Comparison of ENCODE assay signal across 9 mouse cellular contexts in genomic region chr2:79459061-79460045, GRCm38 (mm10). TPM values are rescaled to one million over a fixed set of nuclear protein-coding genes. Genes with fewer than 3 reads are reported as not detected.
DNase-seq lines count a peak whose midpoint lies in the region; ATAC-seq and TF ChIP-seq lines count a peak whose summit lies in the region.
"Had no signal": no experiment of that assay in that cellular context is flagged by ENCODE, and none has a peak within 500 bp of the region (broad histone marks: within the 10 kb centered on the region; RNA-seq: fewer than 3 reads in every experiment).

No protein-coding gene starts in this region.

- peak overlapping the region; percentile 38 for H3K4me2 ChIP-seq in forebrain, embryonic 15.5 days (replicated peaks)
- H3K4me2 ChIP-seq in midbrain, embryonic 15.5 days, result peak overlapping the region; percentile 47
- H3K4me2 ChIP-seq in liver, postnatal 0 days (ENCODE audit: low read depth, low read length), result no peak overlapping the region
- H3K4me2 ChIP-seq: intestine, embryonic 15.5 days; liver, embryonic 15.5 days had no signal

- peak; percentile 7; the same call in 1 of the 2 replicates for TF ChIP-seq CTCF in cerebellum, adult 2 months (IDR thresholded peaks at IDR 0.05; ENCODE audit: borderline replicate concordance, insufficient read depth, low read depth, low read length)
- TF ChIP-seq CTCF in liver, postnatal 0 days (IDR thresholded peaks at IDR 0.05; ENCODE audit: low read depth), result no peak

- H3K4me1 ChIP-seq in cerebellum, adult 2 months (ENCODE audit: control insufficient read depth, insufficient read depth, low read length), result peaks cover 12% of the 10 kb centered on the region
- peaks cover 41% of the 10 kb centered on the region for H3K4me1 ChIP-seq in forebrain, embryonic 15.5 days
- peaks cover 26% of the 10 kb centered on the region for H3K4me1 ChIP-seq in midbrain, embryonic 15.5 days
- peaks cover 5% of the 10 kb centered on the region; the same call in 1 of the 2 replicates for H3K4me1 ChIP-seq in liver, postnatal 0 days (ENCODE audit: insufficient read depth)
- H3K4me1 ChIP-seq: liver, embryonic 15.5 days had no signal

- WGBS in cerebellum, adult 2 months, result 4% methylated on average over 44 of the region's 44 CpGs
- WGBS in forebrain, embryonic 15.5 days, result under 1% methylated on average over 44 of the region's 44 CpGs
- 2% methylated on average over 44 of the region's 44 CpGs for WGBS in midbrain, embryonic 15.5 days
- WGBS in liver, postnatal 0 days (ENCODE audit: insufficient replicate concordance), result 4% methylated on average over 44 of the region's 44 CpGs

- peak overlapping the region; percentile 100 for H3K27ac ChIP-seq in cerebellum, adult 2 months (ENCODE audit: insufficient read depth, low read length)
- peak overlapping the region; percentile 90 for H3K27ac ChIP-seq in forebrain, embryonic 15.5 days (replicated peaks)
- H3K27ac ChIP-seq in midbrain, embryonic 15.5 days, result peak overlapping the region; percentile 67
- no peak overlapping the region for H3K27ac ChIP-seq in liver, postnatal 0 days (ENCODE audit: low read depth)
- H3K27ac ChIP-seq: intestine, embryonic 15.5 days; liver, embryonic 15.5 days had no signal

- TF ChIP-seq EP300 in liver, postnatal 0 days (IDR thresholded peaks at IDR 0.05; ENCODE audit: low read depth), result no peak

- DNase-seq in ZHBTc4 (ENCODE audit: low read depth, low spot score), result peak; percentile 8
- peak; percentile 84 to 85 for DNase-seq in cerebellum, adult 2 months
- DNase-seq in liver, postnatal 0 days, result no peak
- DNase-seq in urinary bladder, postnatal 14 days (ENCODE audit: low spot score), result no peak
- DNase-seq in adrenal gland, adult (ENCODE audit: inconsistent age in 2 of 2, low spot score in 1 of 2), result no peak

- peak; percentile 19; the same call in 1 of the 2 replicates for ATAC-seq in forebrain, embryonic 15.5 days (replicated peaks)
- no peak; the same call in 1 of the 2 replicates for ATAC-seq in midbrain, embryonic 15.5 days (replicated peaks)
- ATAC-seq in liver, postnatal 0 days, result no peak
- ATAC-seq: intestine, embryonic 15.5 days had no signal

- no peaks in the 10 kb centered on the region for H3K9me3 ChIP-seq in forebrain, embryonic 15.5 days
- H3K9me3 ChIP-seq in midbrain, embryonic 15.5 days, result no peaks in the 10 kb centered on the region
- no peaks in the 10 kb centered on the region for H3K9me3 ChIP-seq in liver, postnatal 0 days (ENCODE audit: low read length)
- H3K9me3 ChIP-seq: intestine, embryonic 15.5 days; liver, embryonic 15.5 days had no signal

- TF ChIP-seq POLR2A in cerebellum, adult 2 months (IDR thresholded peaks at IDR 0.05; ENCODE audit: borderline replicate concordance, insufficient read depth, low read length), result peak; percentile 49; the same call in 1 of the 2 replicates

- peak overlapping the region; percentile 17 for H3K9ac ChIP-seq in forebrain, embryonic 15.5 days (replicated peaks)
- peak overlapping the region; percentile 28; the same call in 1 of the 2 replicates for H3K9ac ChIP-seq in midbrain, embryonic 15.5 days
- H3K9ac ChIP-seq in liver, postnatal 0 days (replicated peaks), result no peak overlapping the region
- H3K9ac ChIP-seq: intestine, embryonic 15.5 days; liver, embryonic 15.5 days had no signal

- no peaks in the 10 kb centered on the region for H3K27me3 ChIP-seq in cerebellum, adult 2 months (ENCODE audit: control insufficient read depth, insufficient read depth, low read length)
- peaks cover 28% of the 10 kb centered on the region for H3K27me3 ChIP-seq in forebrain, embryonic 15.5 days
- peaks cover 24% of the 10 kb centered on the region for H3K27me3 ChIP-seq in midbrain, embryonic 15.5 days (replicated peaks)
- peaks cover 63% of the 10 kb centered on the region for H3K27me3 ChIP-seq in liver, postnatal 0 days (ENCODE audit: insufficient read depth, low read length)

- H3K4me3 ChIP-seq in cerebellum, adult 2 months (replicated peaks; ENCODE audit: insufficient read depth, low read depth, low read length), result peak overlapping the region; percentile 42
- peak overlapping the region; percentile 20 for H3K4me3 ChIP-seq in forebrain, embryonic 15.5 days
- peak overlapping the region; percentile 22 for H3K4me3 ChIP-seq in midbrain, embryonic 15.5 days
- H3K4me3 ChIP-seq in liver, postnatal 0 days (ENCODE audit: low read depth, low read length), result no peak overlapping the region
- H3K4me3 ChIP-seq: intestine, embryonic 15.5 days; liver, embryonic 15.5 days had no signal

- H3K36me3 ChIP-seq in forebrain, embryonic 15.5 days, result no peaks in the 10 kb centered on the region
- H3K36me3 ChIP-seq in midbrain, embryonic 15.5 days (replicated peaks), result no peaks in the 10 kb centered on the region
- no peaks in the 10 kb centered on the region for H3K36me3 ChIP-seq in liver, postnatal 0 days (replicated peaks; ENCODE audit: insufficient read depth, low read length)
- H3K36me3 ChIP-seq: intestine, embryonic 15.5 days; liver, embryonic 15.5 days had no signal

RNA-seq across cellular contexts. Expression of gene Cerkl, which starts 2.8 kb away (rescaled TPM):
- 13.1 and 17.8 TPM in 2 replicates for polyA plus RNA-seq in cerebellum, adult 2 months (2012; rRNA removed)
- polyA plus RNA-seq in forebrain, embryonic 15.5 days (2015; fragmentation: Nextera tagmentation; extraction: Ambion mirVana), result 1.4 and 1.7 TPM in 2 replicates
- polyA plus RNA-seq in midbrain, embryonic 15.5 days (2015; fragmentation: Nextera tagmentation; extraction: Ambion mirVana), result 0.80 and 1.1 TPM in 2 replicates
- 5.9 and 6.6 TPM in 2 replicates for polyA plus RNA-seq in liver, postnatal 0 days (2015; fragmentation: Nextera tagmentation; extraction: Ambion mirVana)

RNA-seq across cellular contexts. Expression of gene Neurod1, which starts 2.8 kb away (rescaled TPM):
- polyA plus RNA-seq in cerebellum, adult 2 months (2012; rRNA removed), result 240 and 303 TPM in 2 replicates
- polyA plus RNA-seq in forebrain, embryonic 15.5 days (2015; fragmentation: Nextera tagmentation; extraction: Ambion mirVana), result 72.5 and 78.1 TPM in 2 replicates
- 21.0 and 21.4 TPM in 2 replicates for polyA plus RNA-seq in midbrain, embryonic 15.5 days (2015; fragmentation: Nextera tagmentation; extraction: Ambion mirVana)
- polyA plus RNA-seq in liver, postnatal 0 days (2015; fragmentation: Nextera tagmentation; extraction: Ambion mirVana), result not detected in 2 replicates
- polyA plus RNA-seq: liver, embryonic 15.5 days had no signal

Comparison
In these comparisons a context has a peak if more than half of its experiments do, and no peak if none do; other contexts are left out.
1. DNase-seq: peak in ZHBTc4 (single experiment) and cerebellum, adult 2 months (2 of 2); none in liver, postnatal 0 days (single experiment), urinary bladder, postnatal 14 days (single experiment) and adrenal gland, adult (0 of 2).
2. RNA of gene Neurod1, which starts 2.8 kb away (polyA plus RNA-seq): 240 to 303 TPM in cerebellum, adult 2 months, 72.5 to 78.1 TPM in forebrain, embryonic 15.5 days and 21.0 to 21.4 TPM in midbrain, embryonic 15.5 days; not detected in liver, postnatal 0 days; every median in the first group is over 10 times any median in the second.